Mouse (Mus musculus) left cerebral cortex, adult 2 months (tissue): ENCODE measurements around the gene Zfp638. TPM values are rescaled to one million over a fixed set of nuclear protein-coding genes. Genes with fewer than 3 reads are reported as not detected.
A peak's percentile ranks its signal among the peaks of the same experiment; 100 is the strongest.
"Not testable (repeated sequence)": the region's sequence is repeated elsewhere in the genome, so short reads cannot be mapped to it uniquely, and the experiment has no call there.

Experiments used
- DNase-seq, 2 experiments: peaks; one replicate each; pipeline ENCODE4 v3.0.0; 2021 to 2022; ENCODE audit warnings: low spot score in 2 of 2, mixed read lengths in 1 of 2; ENCODE audit errors: extremely low spot score in 1 of 2
- H3K27ac ChIP-seq: fragments of 200-600 bp; 2 replicates; pipeline ENCODE4 v1.8.1; 2022
- H3K4me3 ChIP-seq: fragments of 200-600 bp; 2 replicates; pipeline ENCODE4 v1.8.1; 2022
- CTCF ChIP-seq: fragments of 200-600 bp; IDR thresholded peaks from 2 replicates; pipeline ENCODE4 v1.8.1; 2022; ENCODE audit warnings: antibody characterized with exemption, mild to moderate bottlenecking, moderate library complexity
- intact Hi-C: fragments of 180-260 bp; cut with DNase I; formaldehyde crosslinking; loops from one replicate; pipeline ENCODE4 v1.15.1; 2025
- total RNA-seq, 2 experiments: library from RNA; stranded (reverse); gene quantifications; 2 replicates each; pipeline ENCODE4 v1.2.3; 2021

The Zfp638 gene
- total RNA-seq, 2 experiments from 2014 or later, result 132 to 134 TPM

DNA sequence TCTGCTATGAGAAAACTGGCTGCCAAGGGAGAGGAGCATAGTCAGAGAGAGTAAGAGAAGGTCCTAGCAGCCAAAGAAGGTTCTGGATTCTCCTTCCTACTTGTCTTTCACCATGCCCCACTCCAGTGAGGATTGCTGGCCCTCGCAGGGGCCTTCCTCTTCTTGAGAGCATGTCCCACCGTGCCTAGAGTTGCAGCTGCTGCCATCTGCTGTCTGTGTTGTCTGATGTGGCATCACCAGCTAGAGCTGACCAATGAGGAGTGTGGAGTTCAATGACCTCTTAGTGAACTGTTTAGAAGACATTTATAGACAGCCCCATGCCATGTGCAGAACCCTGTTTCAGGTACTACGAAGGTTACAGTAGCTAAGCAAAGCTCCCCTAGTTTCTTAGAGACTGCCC, 150.5 kb downstream of the Zfp638 start:
- Histone ChIP-seq H3K4me3 (no peak overlapping the region), H3K27ac (no peak overlapping the region)
- TF ChIP-seq CTCF, result no peak
- no peak for DNase-seq
- intact Hi-C loops, result no loop called here

DNA sequence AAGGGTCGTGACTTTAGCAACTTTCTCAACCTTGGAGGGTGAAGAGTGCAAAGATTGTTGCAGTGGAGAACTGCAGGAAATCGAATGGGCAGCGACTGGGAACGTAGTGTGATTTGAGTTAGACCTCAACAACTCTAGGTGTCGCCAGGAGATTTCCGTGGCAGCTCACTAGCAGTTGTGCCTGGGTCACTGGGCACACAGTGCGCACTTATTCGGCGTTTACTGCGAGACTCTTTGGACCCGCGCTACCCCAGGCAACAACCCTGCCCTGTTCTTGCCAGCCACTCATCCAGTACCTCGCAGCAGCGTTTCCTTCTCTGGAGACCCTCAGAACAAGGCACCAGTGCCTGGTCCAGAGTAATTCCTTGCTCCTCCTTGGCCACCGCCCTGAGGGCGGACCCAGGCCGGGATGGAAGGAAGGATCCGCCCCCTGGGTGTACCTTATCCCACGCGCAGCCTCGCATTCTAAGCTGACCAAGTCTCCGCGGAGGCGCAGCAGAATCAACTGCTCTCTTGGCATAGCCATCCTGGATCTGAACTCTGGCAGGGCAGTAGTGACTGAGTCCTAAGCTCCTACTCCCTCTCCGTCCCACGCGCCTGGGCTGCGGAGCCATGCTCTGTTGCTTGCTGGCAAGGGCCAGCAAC, 152.1 kb downstream of the Zfp638 start:
- peak overlapping the region; percentile 42 for H3K4me3 ChIP-seq
- H3K27ac ChIP-seq, result no peak overlapping the region
- TF ChIP-seq CTCF, result no peak; the same call in 1 of the 2 replicates
- peak in 1 of 2 experiments; percentile 29 for DNase-seq
- intact Hi-C loops, result no loop called here

DNA sequence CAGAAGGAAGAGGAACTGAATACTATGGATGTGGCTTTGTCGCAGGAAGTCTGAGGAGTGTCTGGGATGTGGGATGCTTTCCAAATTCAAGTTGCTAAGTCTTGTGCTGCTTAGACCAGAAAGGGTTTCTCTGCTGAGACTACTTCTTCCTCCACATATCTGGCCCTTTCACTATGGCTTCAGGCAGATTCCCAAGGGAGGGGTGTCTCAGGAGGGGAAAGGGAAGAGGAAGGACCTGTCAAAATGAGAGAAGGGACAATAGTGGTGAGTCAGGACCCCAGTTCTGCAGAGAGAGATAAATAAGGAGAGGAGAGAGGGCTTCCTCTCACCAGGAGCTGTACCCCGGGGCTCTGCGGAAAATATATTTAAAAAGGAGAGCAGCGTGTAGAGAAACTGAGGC, 153.1 kb downstream of the Zfp638 start:
- intact Hi-C loops, result no loop called here
- Histone ChIP-seq H3K27ac (no peak overlapping the region), H3K4me3 (no peak overlapping the region)
- no peak for TF ChIP-seq CTCF
- DNase-seq, result no peak

DNA sequence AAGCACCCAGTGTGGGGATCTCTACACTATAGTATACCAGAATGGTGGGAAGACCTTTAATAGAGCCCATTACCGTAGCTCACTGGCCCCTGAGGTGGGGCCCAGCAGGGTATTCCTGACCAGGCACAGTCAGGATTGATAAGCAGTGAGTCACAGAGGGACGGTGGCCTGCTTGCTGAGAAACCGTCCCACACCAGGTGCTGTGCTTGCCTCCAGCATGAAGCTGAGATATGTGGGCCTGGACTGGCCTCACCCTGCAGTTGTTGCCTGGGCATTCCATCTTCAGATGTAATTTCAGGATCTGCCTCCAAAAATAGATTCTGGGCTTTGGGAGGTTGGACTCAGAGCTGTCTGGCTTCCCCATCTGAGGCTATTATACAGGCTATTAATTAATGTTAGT, 155.1 kb downstream of the Zfp638 start:
- TF ChIP-seq CTCF, result no peak
- no peak for DNase-seq
- intact Hi-C loops, result no loop called here
- no peak overlapping the region for H3K4me3 ChIP-seq
- H3K27ac ChIP-seq, result no peak overlapping the region

DNA sequence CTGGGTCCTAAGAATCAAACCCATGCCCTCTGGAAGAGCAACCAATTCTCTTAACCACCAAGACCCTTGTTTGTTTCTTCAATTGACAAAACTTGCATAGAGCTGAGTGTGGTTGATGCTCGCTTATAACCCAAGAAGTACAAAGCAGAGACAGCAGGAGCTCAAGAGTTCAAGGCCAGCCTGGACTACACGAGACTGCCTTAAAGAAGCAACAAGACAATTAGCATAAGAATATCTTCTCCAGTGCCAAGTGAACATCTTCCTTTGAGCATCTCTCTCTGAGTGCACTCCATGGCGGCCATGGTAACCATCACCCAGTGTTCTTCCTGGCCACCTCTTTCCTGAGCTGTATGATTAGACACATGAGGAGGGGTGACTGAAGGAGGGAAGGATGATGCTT, 158.7 kb downstream of the Zfp638 start:
- no peak for DNase-seq
- Histone ChIP-seq H3K27ac (no peak overlapping the region), H3K4me3 (no peak overlapping the region)
- intact Hi-C loops, result no loop called here
- TF ChIP-seq CTCF, result no peak

DNA sequence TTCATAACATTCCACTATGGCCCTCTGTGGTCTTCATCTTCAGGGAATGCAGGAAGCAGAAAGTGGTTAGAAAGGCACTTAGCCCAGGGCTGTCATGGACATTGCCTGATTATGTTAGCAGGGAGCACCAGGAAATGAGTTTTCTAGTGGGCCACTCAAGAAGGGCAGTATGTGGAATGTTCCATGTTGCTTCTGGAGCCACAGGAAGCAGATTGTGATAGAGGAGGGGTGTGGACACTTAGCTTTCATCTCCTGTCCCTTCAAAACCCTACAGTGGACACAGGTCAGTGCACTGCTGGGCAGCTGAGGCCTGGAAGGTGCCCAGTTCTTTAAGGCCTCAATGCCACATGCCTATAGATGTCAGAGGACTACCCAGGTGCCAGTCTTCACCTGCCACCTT, 161.9 kb downstream of the Zfp638 start:
- intact Hi-C loops, result no loop called here
- DNase-seq, result no peak
- H3K4me3 ChIP-seq, result no peak overlapping the region
- H3K27ac ChIP-seq, result no peak overlapping the region
- TF ChIP-seq CTCF, result no peak

DNA sequence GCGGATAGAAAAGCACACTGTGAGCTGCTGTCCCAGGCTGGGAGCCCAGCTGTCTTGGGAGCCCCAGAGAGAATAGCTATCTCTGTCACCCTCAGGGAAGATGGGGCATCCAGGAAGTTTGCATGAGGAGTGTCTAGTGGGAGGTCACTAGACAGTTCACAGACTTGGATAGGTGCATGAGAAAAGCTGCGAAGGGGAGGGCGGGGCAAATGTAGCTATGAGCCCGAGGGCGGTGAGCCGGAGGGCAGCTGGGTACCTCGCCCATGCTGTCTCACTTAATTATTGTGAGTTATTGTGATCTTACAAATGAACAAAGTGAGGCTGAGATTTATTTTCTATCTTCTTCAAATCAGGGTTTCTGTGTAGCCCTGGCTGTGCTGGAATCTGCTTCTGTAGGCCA, 162.9 kb downstream of the Zfp638 start:
- intact Hi-C loops, result no loop called here
- Histone ChIP-seq H3K27ac (no peak overlapping the region), H3K4me3 (no peak overlapping the region)
- no peak for TF ChIP-seq CTCF
- no peak for DNase-seq

DNA sequence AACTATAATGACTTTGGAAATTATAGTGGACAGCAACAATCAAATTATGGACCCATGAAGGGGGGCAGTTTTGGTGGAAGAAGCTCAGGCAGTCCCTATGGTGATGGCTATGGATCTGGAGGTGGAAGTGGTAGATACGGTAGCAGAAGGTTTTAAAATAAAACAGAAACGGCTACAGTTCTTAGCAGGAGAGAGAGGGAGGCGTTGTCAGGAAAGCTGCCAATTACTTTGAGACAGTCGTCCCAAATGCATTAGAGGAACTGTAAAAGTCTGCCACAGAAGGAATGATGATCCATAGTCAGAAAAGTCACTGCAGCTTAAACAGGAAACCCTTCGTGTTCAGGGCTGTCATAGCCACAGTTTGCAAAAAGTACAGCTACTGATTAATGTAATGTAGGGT, 165.6 kb downstream of the Zfp638 start:
- DNase-seq, intact Hi-C loops, H3K4me3 ChIP-seq, H3K27ac ChIP-seq: not testable (repeated sequence)

Other genes starting within 250 kb of the Zfp638 start
- not detected for gene Clec4f, start 210.9 kb upstream of the Zfp638 start, total RNA-seq
- gene Cd207, start 189.3 kb upstream of the Zfp638 start, total RNA-seq, result not detected
- not detected for gene Vax2, start 155.8 kb upstream of the Zfp638 start, total RNA-seq
- gene Atp6v1b1, start 124.1 kb upstream of the Zfp638 start, total RNA-seq, result under 1 TPM in 1 of 2 experiments, not detected in 1; 0.20 TPM
- not detected for gene Ankrd53, start 104.5 kb upstream of the Zfp638 start, total RNA-seq
- 10 to 100 TPM; 49.1 to 53.9 TPM for gene Tex261, start 91.3 kb upstream of the Zfp638 start, total RNA-seq
- 10 to 100 TPM; 48.2 to 50.3 TPM for gene Nagk, start 72.1 kb upstream of the Zfp638 start, total RNA-seq
- 10 to 100 TPM; 47.7 to 61.7 TPM for gene Paip2b, start 35.4 kb upstream of the Zfp638 start, total RNA-seq
- gene Dysf, start 141.5 kb downstream of the Zfp638 start, total RNA-seq, result 1 to 10 TPM; 3.5 to 5.8 TPM